Mouse (Mus musculus) brain, embryonic 14.5 days (tissue): ENCODE data around the gene Prlh.

ENCODE experiments used
- CTCF ChIP-seq: fragments of 200-500 bp; IDR thresholded peaks from 2 replicates; pipeline ENCODE4 v1.5.1; 2012; ENCODE audit warnings: inconsistent platforms, mild to moderate bottlenecking, moderate library complexity, borderline replicate concordance; ENCODE audit not compliant: insufficient read depth, insufficient read length; ENCODE audit errors: extremely low read depth
- POLR2A ChIP-seq: fragments of 200-500 bp; IDR thresholded peaks from 2 replicates; pipeline ENCODE4 v1.6.1; 2012; ENCODE audit warnings: mild to moderate bottlenecking, inconsistent platforms, borderline replicate concordance; ENCODE audit not compliant: poor library complexity, insufficient read depth, insufficient read length, severe bottlenecking; ENCODE audit errors: extremely low read depth

- no peak for TF ChIP-seq CTCF
- no peak for TF ChIP-seq POLR2A
Observed at GRCm38 (mm10) chr1:90921687-90922086, 31.2 kb upstream of the Prlh start.
